Mouse (Mus musculus): ENCODE data around the gene Cpvl.

Gene Cpvl

GRCm38 (mm10) chr6:53971729-53972128 lies 6.7 kb downstream of the Cpvl start:
- no peak for DNase-seq

- no peak for DNase-seq
Observed at GRCm38 (mm10) chr6:53969081-53969480, 9.4 kb downstream of the Cpvl start.

GRCm38 (mm10) chr6:53968550-53968949 lies 9.9 kb downstream of the Cpvl start:
- DNase-seq = no peak

GRCm38 (mm10) chr6:53966595-53966994 lies 11.9 kb downstream of the Cpvl start:
- no peak for DNase-seq

- no peak for DNase-seq
Observed at GRCm38 (mm10) chr6:53965900-53966299, 12.6 kb downstream of the Cpvl start.

GRCm38 (mm10) chr6:53963906-53964496 lies 14.5 kb downstream of the Cpvl start:
- DNase-seq = no peak

- DNase-seq = peak; percentile 19
Observed at GRCm38 (mm10) chr6:53962006-53962405, 16.5 kb downstream of the Cpvl start.

- DNase-seq = no peak
Observed at GRCm38 (mm10) chr6:53959826-53960225, 18.6 kb downstream of the Cpvl start.

GRCm38 (mm10) chr6:53958321-53958720 lies 20.1 kb downstream of the Cpvl start:
- DNase-seq = peak; percentile 86

GRCm38 (mm10) chr6:53956513-53956912 lies 22.0 kb downstream of the Cpvl start:
- DNase-seq = no peak

GRCm38 (mm10) chr6:53955846-53956245 lies 22.6 kb downstream of the Cpvl start:
- DNase-seq = no peak

- no peak for DNase-seq
Observed at GRCm38 (mm10) chr6:53955271-53955670, 23.2 kb downstream of the Cpvl start.

GRCm38 (mm10) chr6:53954106-53954505 lies 24.4 kb downstream of the Cpvl start:
- peak; percentile 15 for DNase-seq

GRCm38 (mm10) chr6:53953348-53953747 lies 25.1 kb downstream of the Cpvl start:
- DNase-seq = no peak

GRCm38 (mm10) chr6:53951421-53951820 lies 27.1 kb downstream of the Cpvl start:
- DNase-seq = no peak

- DNase-seq = no peak
Observed at GRCm38 (mm10) chr6:53950876-53951275, 27.6 kb downstream of the Cpvl start.

- no peak for DNase-seq
Observed at GRCm38 (mm10) chr6:53948388-53949035, 30.0 kb downstream of the Cpvl start.

- no peak for DNase-seq
Observed at GRCm38 (mm10) chr6:53944887-53945286, 33.6 kb downstream of the Cpvl start.

- no peak for DNase-seq
Observed at GRCm38 (mm10) chr6:53944417-53944816, 34.1 kb downstream of the Cpvl start.

GRCm38 (mm10) chr6:53942190-53942831 lies 36.2 kb downstream of the Cpvl start:
- no peak for DNase-seq

GRCm38 (mm10) chr6:53939752-53940151 lies 38.7 kb downstream of the Cpvl start:
- no peak for DNase-seq

- DNase-seq = no peak
Observed at GRCm38 (mm10) chr6:53938942-53939341, 39.5 kb downstream of the Cpvl start.

- no peak for DNase-seq
Observed at GRCm38 (mm10) chr6:53937143-53938134, 41.0 kb downstream of the Cpvl start.
